Mouse (Mus musculus) embryonic fibroblast, embryonic 13.5 days (primary cell): ENCODE results near the gene Cdk5rap2.

Source experiments
- CTCF ChIP-seq: IDR thresholded peaks from 2 replicates; pipeline ENCODE4 v1.5.1; 2011; ENCODE audit warnings: mild to moderate bottlenecking, control low read depth, low read length, moderate library complexity, borderline replicate concordance; ENCODE audit not compliant: insufficient read depth
- POLR2A ChIP-seq: IDR thresholded peaks from 2 replicates; pipeline ENCODE4 v1.6.1; 2011; ENCODE audit warnings: low read depth, mild to moderate bottlenecking, control low read depth, low read length, moderate library complexity

DNA sequence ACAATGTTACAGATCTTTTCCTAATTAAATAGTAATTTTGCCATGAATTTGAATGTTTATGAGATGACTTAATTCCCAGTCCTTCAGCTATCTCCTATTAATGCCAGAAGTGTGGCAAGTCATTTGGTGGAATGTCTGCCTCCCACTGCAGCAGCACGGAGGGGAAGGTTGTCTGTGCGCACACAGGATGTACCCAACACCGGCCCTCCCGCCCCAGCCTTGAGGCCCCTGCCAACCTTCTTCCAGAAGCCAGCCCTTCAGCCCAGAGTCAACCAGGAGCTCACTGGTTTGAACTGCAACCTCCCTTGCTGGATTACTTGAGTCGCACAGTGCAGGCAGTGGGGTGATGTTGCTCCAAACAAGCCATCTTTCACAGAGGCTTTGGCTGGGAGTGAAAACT, 158.5 kb downstream of the Cdk5rap2 start:
- no peak for TF ChIP-seq POLR2A
- no peak for TF ChIP-seq CTCF
